Mouse (Mus musculus) hindbrain, embryonic 10.5 days (tissue): ENCODE measurements around the gene 4921530L21Rik. TPM values are rescaled to one million over a fixed set of nuclear protein-coding genes. Genes with fewer than 3 reads are reported as not detected.

Source experiments
- DNase-seq: peaks from one replicate; pipeline ENCODE4 v3.0.0-alpha.2; 2017; ENCODE audit warnings: low spot score
- H3K27ac ChIP-seq: fragments of 300-500 bp; sonication (generic); 2 replicates; pipeline ENCODE4 v1.5.1; 2016; ENCODE audit warnings: mild to moderate bottlenecking, moderate library complexity
- H3K27me3 ChIP-seq: fragments of 300-500 bp; sonication (generic); 2 replicates; pipeline ENCODE4 v1.6.1; 2016; ENCODE audit warnings: mild to moderate bottlenecking; ENCODE audit not compliant: poor library complexity, insufficient read depth, severe bottlenecking
- H3K36me3 ChIP-seq: fragments of 300-500 bp; sonication (generic); 2 replicates; pipeline ENCODE4 v1.6.1; 2016; ENCODE audit warnings: mild to moderate bottlenecking, moderate library complexity
- H3K4me1 ChIP-seq: fragments of 300-500 bp; sonication (generic); replicated peaks from 2 replicates; pipeline ENCODE4 v1.6.1; 2016; ENCODE audit warnings: mild to moderate bottlenecking
- H3K4me3 ChIP-seq: fragments of 300-500 bp; sonication (generic); 2 replicates; pipeline ENCODE4 v1.5.1; 2016; ENCODE audit warnings: mild to moderate bottlenecking, moderate library complexity
- H3K9me3 ChIP-seq: fragments of 300-500 bp; sonication (generic); 2 replicates; pipeline ENCODE4 v1.6.1; 2016; ENCODE audit warnings: mild to moderate bottlenecking, moderate library complexity
- WGBS: fragments of 180-500 bp; shearing (Covaris S2); methylation state at CpG from one replicate; pipeline ENCODE4 v1.1.7; 2016; 5-methylcytosine and 5-hydroxymethylcytosine counted together
- polyA plus RNA-seq: library from polyadenylated mRNA; unstranded; fragments of >200 nt; fragmentation: Nextera tagmentation; extraction: Ambion mirVana; gene quantifications from 2 replicates; pipeline ENCODE4 v1.2.1, GENCODE M21; 2016

Gene 4921530L21Rik
- not detected in 2 replicates for polyA plus RNA-seq

- H3K36me3 ChIP-seq, result no peaks in the 10 kb centered on the region
- no peak within 1 kb of the TSS for H3K4me3 ChIP-seq
- H3K4me1 ChIP-seq, result no peaks in the 10 kb centered on the region
- 96% methylated on average over 1 of the region's 1 CpGs for WGBS
- H3K9me3 ChIP-seq, result no peaks in the 10 kb centered on the region
- no peak within 1 kb of the TSS for H3K27ac ChIP-seq
- no peak for DNase-seq
- no peaks in the 10 kb centered on the region for H3K27me3 ChIP-seq
Measured at GRCm38 (mm10) chr14:95880954-95881353, at the start of gene 4921530L21Rik. Gene 4921530L21Rik (plus strand): TSS chr14:95881254.

- Histone ChIP-seq H3K27ac (no peak overlapping the region), H3K27me3 (no peaks in the 10 kb centered on the region), H3K4me3 (no peak overlapping the region), H3K36me3 (no peaks in the 10 kb centered on the region), H3K9me3 (no peaks in the 10 kb centered on the region), H3K4me1 (no peaks in the 10 kb centered on the region)
- WGBS, result 66% methylated on average over 3 of the region's 3 CpGs
- no peak for DNase-seq
Measured at GRCm38 (mm10) chr14:95833866-95834265, 47.2 kb upstream of the 4921530L21Rik start.

DNA sequence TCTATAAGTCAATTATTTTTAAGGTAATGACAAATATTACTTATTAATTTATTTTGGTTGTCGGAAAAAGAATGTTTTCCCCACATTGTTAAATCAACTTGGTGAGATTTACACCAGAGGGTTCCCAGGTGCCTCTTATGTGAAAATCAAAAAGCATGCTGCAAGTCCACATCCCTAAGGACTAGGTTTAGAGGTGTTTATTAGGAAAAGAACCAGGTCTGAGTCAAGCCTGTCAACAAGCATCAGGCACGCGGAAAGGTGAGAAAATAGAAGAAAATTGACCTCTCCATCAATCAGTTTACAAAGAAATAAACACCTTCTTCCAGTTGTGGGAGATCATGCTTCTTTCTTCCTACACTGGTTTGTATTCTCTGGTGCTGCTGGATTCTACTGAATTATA, 18.1 kb upstream of the 4921530L21Rik start:
- 82% methylated on average over 3 of the region's 3 CpGs for WGBS

DNA sequence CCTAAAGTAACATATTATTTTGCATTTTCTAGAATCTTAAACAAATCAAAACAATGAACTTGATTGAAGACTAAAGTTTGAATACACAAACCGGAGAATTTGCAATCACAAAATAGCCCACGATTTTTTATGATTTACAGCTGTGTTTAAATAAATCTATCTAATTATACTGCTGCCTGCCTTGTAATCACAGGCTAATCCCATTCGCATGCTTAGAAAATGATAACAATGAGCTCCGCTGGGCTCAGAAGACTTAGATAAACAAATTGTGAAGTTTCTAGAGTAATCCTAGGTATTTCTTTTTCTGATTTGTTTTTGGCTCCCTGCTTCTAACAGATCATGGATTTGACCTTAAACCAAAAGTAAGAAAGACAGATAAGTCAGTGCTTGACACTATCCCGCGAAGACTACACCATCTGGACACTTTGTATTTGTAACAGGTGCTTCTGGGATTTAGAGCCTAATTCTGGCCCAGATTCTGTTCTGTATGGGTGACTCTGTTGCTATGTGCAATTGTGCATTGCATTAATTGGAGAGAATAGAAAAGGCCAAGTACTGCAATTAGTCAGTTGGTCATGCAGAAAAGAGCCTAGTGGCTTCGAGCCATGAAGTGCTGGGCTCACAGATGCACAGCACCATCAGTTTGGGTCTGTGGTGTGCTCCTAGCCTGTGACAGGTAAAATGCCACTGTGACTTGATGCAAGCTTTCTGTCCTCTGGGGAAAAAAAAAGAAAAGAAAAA, 15.2 kb upstream of the 4921530L21Rik start:
- no peak overlapping the region for H3K4me3 ChIP-seq
- H3K36me3 ChIP-seq, result no peaks in the 10 kb centered on the region
- 83% methylated on average over 7 of the region's 7 CpGs for WGBS
- H3K27ac ChIP-seq, result no peak overlapping the region
- no peaks in the 10 kb centered on the region for H3K9me3 ChIP-seq
- DNase-seq, result no peak
- H3K4me1 ChIP-seq, result no peaks in the 10 kb centered on the region
- no peaks in the 10 kb centered on the region for H3K27me3 ChIP-seq

More for the DNA sequence above, 18.1 kb upstream of the 4921530L21Rik start:
- Histone ChIP-seq H3K4me3 (no peak overlapping the region), H3K27ac (no peak overlapping the region), H3K27me3 (no peaks in the 10 kb centered on the region), H3K9me3 (no peaks in the 10 kb centered on the region), H3K4me1 (no peaks in the 10 kb centered on the region), H3K36me3 (no peaks in the 10 kb centered on the region)
- DNase-seq, result no peak

GRCm38 (mm10) chr14:95872020-95872419, 9.0 kb upstream of the 4921530L21Rik start:
- 84% methylated on average over 5 of the region's 5 CpGs for WGBS
- H3K36me3 ChIP-seq, result no peaks in the 10 kb centered on the region
- no peak for DNase-seq

DNA sequence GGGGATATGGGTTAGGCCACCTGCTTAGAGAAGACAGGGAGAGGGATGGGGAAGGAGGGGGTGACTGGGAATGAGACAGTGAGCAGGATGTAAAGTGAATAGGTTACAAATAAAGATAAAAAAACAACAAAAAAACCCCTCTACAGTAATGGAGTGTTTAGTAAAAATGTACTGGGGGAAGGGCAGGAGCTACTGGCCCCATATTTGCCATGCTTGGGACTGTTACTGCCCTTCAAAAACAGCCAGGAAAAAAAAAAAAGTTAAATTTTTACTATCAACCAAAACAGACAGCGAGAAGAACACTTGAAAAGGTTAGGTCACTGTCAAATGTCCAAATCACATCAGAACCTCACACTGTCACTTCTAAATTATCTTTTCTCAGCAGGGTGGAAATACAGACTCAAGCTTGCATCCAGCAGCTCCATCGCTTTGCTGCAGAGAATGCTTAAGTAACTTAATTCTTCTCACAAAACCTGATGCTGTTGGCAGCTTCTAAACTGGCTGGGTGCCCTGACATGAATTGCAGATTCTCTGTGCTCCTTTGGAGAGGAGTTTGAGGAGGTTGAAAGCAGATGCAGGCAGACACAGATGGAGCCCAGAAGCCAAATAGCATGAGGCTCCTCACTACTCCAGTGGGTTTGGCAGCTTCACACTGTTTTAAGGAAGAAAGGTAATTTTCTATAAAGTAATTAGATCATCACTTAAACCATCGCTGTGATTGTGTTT, 4.1 kb upstream of the 4921530L21Rik start:
- 71% methylated on average over 3 of the region's 3 CpGs for WGBS
- H3K4me1 ChIP-seq, result no peaks in the 10 kb centered on the region
- no peaks in the 10 kb centered on the region for H3K9me3 ChIP-seq
- H3K27me3 ChIP-seq, result no peaks in the 10 kb centered on the region
- H3K36me3 ChIP-seq, result no peaks in the 10 kb centered on the region
- H3K27ac ChIP-seq, result no peak overlapping the region
- DNase-seq, result no peak
- no peak overlapping the region for H3K4me3 ChIP-seq

More at GRCm38 (mm10) chr14:95872020-95872419, 9.0 kb upstream of the 4921530L21Rik start:
- H3K9me3 ChIP-seq, result no peaks in the 10 kb centered on the region
- H3K27me3 ChIP-seq, result no peaks in the 10 kb centered on the region
- no peak overlapping the region for H3K27ac ChIP-seq
- no peak overlapping the region for H3K4me3 ChIP-seq
- H3K4me1 ChIP-seq, result no peaks in the 10 kb centered on the region

- H3K36me3 ChIP-seq, result no peaks in the 10 kb centered on the region
- H3K4me1 ChIP-seq, result no peaks in the 10 kb centered on the region
- H3K27me3 ChIP-seq, result no peaks in the 10 kb centered on the region
- no peak for DNase-seq
- WGBS, result 77% methylated on average over 1 of the region's 1 CpGs
- H3K27ac ChIP-seq, result no peak overlapping the region
- H3K4me3 ChIP-seq, result no peak overlapping the region
- H3K9me3 ChIP-seq, result no peaks in the 10 kb centered on the region
Measured at GRCm38 (mm10) chr14:95877548-95877947, 3.5 kb upstream of the 4921530L21Rik start.

DNA sequence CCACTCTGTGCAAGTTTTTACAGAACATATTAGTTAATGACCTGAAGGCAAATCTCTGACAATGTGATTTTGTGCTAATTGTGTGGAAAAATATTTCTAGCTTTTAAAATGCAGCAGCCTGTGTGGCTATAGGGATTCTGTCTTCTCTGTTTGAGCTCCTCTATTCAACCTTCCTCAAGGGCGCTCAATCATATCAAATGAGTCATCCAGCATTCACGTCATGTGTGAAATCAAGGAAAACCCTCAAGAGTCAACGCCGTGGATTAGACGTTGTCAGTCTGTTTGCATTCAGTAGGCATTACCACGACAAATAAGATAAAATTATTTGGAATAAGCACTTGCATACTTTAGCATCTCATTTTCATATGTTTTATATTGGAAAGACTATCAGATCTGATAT, 18.4 kb downstream of the 4921530L21Rik start:
- WGBS, result 43% methylated on average over 6 of the region's 6 CpGs
- Histone ChIP-seq H3K36me3 (no peaks in the 10 kb centered on the region), H3K4me3 (no peak overlapping the region), H3K27me3 (no peaks in the 10 kb centered on the region), H3K4me1 (no peaks in the 10 kb centered on the region; the same call in 1 of the 2 replicates), H3K27ac (no peak overlapping the region), H3K9me3 (no peaks in the 10 kb centered on the region)
- no peak for DNase-seq

DNA sequence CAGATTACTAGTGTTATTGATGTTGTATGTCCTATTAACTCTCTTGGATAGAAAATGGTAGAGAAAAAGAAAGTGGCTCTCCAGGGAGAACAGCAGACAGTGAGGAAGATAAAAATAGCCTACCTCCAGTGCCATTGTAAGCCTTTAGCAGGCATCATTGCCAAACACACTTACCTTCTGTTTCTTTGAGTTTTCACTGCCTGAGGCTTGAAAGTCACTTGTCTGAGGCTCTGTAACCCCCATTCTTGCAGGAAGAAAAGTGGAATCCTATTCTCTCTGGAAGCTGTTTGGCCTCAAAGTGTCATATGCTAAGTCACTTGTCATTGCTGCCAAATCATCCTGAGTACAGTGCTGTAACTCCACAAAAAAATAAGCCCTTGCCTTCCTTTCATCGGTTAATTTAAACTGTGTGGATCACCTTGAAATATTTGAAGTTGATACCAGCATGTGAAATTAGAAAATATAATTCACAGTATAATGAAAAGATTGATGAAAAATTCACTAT, 23.6 kb downstream of the 4921530L21Rik start:
- Histone ChIP-seq H3K9me3 (no peaks in the 10 kb centered on the region), H3K27ac (no peak overlapping the region), H3K36me3 (no peaks in the 10 kb centered on the region), H3K4me3 (no peak overlapping the region), H3K27me3 (no peaks in the 10 kb centered on the region), H3K4me1 (no peaks in the 10 kb centered on the region; the same call in 1 of the 2 replicates)
- 83% methylated on average over 1 of the region's 1 CpGs for WGBS
- DNase-seq, result no peak

DNA sequence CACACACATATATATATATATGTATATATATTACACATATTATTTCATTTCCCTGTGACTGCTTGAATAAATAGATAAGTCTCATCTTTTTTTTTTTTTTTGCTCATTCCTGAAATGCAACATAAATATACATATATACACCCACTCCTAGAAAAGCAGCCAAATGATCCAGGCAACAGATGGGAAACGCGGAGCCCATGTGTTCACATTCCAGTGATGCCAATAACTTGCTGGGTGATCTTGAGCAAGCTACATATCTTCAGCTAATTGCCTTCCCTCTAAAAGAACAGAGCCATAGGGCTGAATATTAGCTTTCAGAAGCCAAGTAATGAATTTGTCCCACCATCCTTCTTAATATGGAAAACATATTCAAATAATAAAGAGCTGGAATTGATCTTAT, 32.2 kb downstream of the 4921530L21Rik start:
- WGBS, result 94% methylated on average over 2 of the region's 2 CpGs
- no peaks in the 10 kb centered on the region for H3K4me1 ChIP-seq
- no peak overlapping the region for H3K27ac ChIP-seq
- no peak for DNase-seq
- H3K9me3 ChIP-seq, result no peaks in the 10 kb centered on the region
- no peaks in the 10 kb centered on the region for H3K27me3 ChIP-seq
- no peak overlapping the region for H3K4me3 ChIP-seq
- H3K36me3 ChIP-seq, result no peaks in the 10 kb centered on the region

DNA sequence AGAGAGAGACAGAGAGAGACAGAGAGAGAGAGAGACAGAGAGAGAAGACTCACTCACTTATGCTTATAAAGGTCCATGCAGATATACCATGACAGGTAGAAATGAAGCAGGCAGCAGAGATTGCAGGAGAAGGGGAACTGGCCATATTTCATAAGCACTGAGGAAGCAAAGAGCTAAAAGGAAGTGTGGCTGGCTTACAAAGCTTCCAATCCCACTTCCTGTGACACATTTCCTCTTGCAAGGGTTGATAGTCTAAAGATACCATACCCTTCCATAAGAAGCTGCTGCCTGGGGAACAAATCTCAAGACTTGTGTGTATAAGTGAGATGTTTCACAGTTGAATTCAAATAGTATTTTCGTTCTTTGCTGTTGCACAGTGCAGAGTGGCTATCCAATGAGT, 45.7 kb downstream of the 4921530L21Rik start:
- Histone ChIP-seq H3K36me3 (no peaks in the 10 kb centered on the region), H3K4me1 (no peaks in the 10 kb centered on the region), H3K27ac (no peak overlapping the region), H3K4me3 (no peak overlapping the region), H3K27me3 (no peaks in the 10 kb centered on the region), H3K9me3 (no peaks in the 10 kb centered on the region)
- WGBS, result 90% methylated on average over 1 of the region's 1 CpGs
- DNase-seq, result no peak

DNA sequence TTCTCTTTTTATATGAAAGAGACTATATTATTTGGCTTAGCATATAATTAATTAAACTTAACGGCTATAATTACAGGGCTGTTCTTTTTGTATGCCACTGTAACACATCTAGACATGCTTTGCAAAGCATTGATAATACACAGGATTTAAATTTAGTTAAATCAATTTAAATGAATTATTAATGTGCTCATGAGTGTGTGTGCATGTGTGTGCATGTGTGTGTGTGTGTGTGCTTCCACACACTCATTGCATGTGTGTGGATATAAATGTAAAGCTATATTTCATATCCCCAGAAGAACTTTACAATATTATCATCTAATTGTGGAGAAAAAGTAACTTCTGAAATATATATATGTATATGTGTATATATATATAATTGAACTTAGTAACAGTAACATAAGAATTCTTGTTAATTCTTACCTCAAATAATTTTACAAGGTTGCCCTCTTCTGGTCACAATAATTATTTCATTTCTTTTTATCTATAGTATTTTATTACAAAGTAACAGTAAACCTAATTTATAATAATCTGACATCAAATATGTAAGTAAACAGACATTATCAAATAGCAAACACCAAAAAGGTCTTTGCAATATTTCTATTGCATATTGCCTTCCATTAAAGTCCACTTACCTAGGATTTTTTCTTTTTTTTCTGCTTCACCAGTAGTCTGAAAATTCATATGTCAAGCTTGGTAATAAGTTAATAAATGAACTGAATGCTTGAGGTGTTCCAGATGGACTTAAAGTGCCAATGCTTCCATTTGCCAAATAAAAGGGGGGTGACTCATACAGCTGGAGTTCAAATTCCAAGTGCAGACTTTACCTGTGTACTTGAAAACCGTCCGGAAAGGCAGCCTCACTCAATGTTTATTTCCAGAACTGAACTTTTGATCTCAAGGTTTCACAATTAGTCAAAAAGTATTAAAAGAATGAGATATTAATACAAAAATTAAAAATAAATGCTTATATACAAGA, 47.0 kb downstream of the 4921530L21Rik start:
- Histone ChIP-seq H3K27me3 (no peaks in the 10 kb centered on the region), H3K27ac (no peak overlapping the region), H3K4me3 (no peak overlapping the region), H3K36me3 (no peaks in the 10 kb centered on the region), H3K9me3 (no peaks in the 10 kb centered on the region), H3K4me1 (no peaks in the 10 kb centered on the region)
- 92% methylated on average over 3 of the region's 3 CpGs for WGBS
- no peak for DNase-seq
